Mouse (Mus musculus) brown adipose tissue, adult 24 weeks (tissue): Measurements from ENCODE around the gene Enah. TPM values are rescaled to one million over a fixed set of nuclear protein-coding genes. Genes with fewer than 3 reads are reported as not detected.

Source experiments
- H3K27ac ChIP-seq: fragments of 200-500 bp; replicated peaks from 2 replicates; pipeline ENCODE4 v1.5.1; 2012; ENCODE audit warnings: low read depth, mild to moderate bottlenecking, low read length
- H3K4me1 ChIP-seq: fragments of 200-500 bp; 2 replicates; pipeline ENCODE4 v1.6.1; 2012; ENCODE audit warnings: low read length, mixed read lengths; ENCODE audit not compliant: control insufficient read depth, insufficient read depth, insufficient read length
- H3K4me3 ChIP-seq: fragments of 200-500 bp; 2 replicates; pipeline ENCODE4 v1.5.1; 2012; ENCODE audit warnings: low read depth, mild to moderate bottlenecking, low read length, moderate library complexity; ENCODE audit not compliant: insufficient read depth
- polyA plus RNA-seq: library from polyadenylated mRNA; stranded (reverse); fragments of >200 nt; gene quantifications from 2 replicates; pipeline ENCODE4 v1.2.4, GENCODE M21; 2012; ENCODE audit not compliant: missing spikeins, insufficient read depth, insufficient read length

Gene Enah
- polyA plus RNA-seq, 1 experiment, result 8.0 TPM

DNA sequence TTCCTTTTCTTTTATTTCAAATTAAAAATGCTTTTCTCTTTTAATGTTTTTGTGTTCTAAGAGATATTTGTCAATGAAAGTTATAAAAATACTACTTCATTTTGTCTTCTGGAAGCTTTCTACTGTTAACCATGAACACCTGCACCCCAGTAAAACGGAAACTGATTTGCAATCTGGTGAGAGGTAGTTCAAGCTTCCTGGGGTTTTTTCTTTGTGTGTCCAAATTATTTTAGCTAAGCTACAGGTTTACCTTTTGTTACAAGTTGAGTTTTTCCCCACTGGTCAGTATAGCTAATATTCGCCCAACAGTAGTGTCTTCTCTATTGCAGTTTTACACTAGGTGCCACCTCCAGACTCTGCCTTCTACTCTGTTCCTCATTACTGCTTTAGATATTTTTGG is 62.1 kb downstream of the Enah start:
- H3K27ac ChIP-seq, result no peak overlapping the region
- no peak overlapping the region for H3K4me3 ChIP-seq
- H3K4me1 ChIP-seq, result no peaks in the 10 kb centered on the region; the same call in 1 of the 2 replicates

DNA sequence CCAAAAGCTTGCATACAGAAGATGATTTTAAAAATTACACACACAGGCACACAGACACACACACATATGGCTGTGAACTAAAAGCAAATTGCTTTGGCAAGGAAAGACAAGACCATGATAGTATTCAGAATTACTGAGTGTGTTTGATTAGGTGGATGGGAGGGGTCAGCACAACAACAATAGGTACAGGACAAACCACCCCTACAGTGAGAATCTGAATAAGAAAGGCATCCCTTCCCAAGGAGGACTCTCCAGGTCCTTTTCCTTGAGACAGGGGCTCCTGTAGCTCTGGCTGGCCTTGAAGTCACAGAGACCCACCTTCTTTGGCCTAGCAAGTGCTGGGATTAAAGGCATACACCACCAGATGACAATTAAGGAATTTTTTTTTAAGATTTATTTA is 66.2 kb downstream of the Enah start:
- no peak overlapping the region for H3K4me3 ChIP-seq
- H3K27ac ChIP-seq, result no peak overlapping the region
- no peaks in the 10 kb centered on the region for H3K4me1 ChIP-seq

DNA sequence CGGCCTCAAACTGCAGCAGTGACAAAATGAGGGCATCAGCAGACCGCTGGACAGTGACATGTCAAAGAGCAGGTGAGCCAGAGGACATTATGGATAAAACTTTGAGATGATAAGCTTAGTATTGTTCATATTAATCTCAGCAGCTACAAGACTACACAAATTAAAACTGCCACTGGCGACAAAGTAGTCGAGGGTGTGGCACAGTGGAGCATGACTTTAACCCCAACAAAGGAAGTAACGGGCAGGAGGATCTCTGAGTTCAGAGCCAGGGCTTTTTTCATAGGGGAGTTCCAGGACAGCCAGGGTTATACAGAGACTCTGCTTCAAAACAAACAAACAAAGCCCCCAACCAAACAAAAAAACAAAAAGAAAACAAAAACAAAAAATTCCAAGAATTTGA is 68.5 kb downstream of the Enah start:
- Histone ChIP-seq H3K4me1 (no peaks in the 10 kb centered on the region), H3K4me3 (no peak overlapping the region), H3K27ac (no peak overlapping the region)

DNA sequence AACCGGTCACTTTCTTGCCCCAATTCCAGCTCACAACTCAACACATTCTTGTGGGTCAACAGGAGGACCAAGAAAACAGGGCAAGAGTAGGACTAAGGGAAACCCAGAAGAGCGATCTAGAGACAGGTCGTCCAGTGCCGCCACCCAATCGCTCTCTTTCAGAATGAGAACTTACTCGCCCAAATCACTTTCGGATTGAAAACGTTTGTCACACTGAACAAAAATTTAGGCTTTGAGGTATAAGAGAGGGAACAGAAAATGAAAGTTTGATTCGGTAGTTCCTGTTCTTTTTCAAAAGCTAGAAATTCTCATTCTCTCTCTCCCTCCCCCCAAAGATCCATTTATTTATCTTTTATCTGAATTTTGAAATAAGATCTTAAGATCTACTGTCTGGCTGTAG is 69.1 kb downstream of the Enah start:
- no peaks in the 10 kb centered on the region for H3K4me1 ChIP-seq
- no peak overlapping the region for H3K27ac ChIP-seq
- H3K4me3 ChIP-seq, result no peak overlapping the region

DNA sequence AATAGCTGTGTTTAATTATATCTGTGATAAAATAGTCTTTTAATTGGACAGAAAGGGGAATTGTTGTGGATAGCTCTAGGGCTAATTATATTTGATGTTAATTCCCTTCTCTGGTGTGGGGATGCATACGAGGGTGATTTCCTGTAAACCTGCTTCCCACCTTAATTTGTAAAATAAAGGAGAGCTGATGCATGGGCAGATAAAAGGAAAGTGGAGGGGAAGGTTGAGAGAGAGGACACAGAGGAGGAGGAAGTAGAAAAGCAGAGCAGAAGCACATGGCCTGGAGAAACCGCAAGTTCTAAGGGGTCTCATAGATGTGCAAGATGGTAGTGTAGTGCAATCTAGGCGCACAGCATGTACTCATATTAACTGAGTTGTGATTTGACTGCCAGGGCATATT is 71.6 kb downstream of the Enah start:
- no peak overlapping the region for H3K4me3 ChIP-seq
- H3K4me1 ChIP-seq, result no peaks in the 10 kb centered on the region
- H3K27ac ChIP-seq, result no peak overlapping the region

DNA sequence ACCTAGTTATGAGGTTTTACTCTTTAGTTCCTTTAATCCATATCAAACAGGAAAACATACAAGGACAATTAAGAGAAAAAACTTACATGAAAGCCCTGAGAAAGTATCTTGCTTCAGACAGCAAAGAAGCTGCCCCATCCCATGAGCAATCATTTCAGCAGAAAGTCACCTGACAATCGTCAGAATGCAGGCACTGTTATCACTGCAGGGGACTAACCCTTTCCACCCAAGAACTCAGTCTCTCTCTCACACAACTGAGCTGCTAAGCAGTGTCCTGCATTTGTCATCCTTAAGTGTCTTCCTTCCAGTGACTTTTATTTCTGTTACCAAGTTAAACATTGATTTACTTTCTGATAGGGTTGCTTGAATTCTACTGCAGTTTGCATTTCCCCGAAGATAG is 82.7 kb downstream of the Enah start:
- H3K4me3 ChIP-seq, result no peak overlapping the region
- H3K4me1 ChIP-seq, result no peaks in the 10 kb centered on the region
- no peak overlapping the region for H3K27ac ChIP-seq

DNA sequence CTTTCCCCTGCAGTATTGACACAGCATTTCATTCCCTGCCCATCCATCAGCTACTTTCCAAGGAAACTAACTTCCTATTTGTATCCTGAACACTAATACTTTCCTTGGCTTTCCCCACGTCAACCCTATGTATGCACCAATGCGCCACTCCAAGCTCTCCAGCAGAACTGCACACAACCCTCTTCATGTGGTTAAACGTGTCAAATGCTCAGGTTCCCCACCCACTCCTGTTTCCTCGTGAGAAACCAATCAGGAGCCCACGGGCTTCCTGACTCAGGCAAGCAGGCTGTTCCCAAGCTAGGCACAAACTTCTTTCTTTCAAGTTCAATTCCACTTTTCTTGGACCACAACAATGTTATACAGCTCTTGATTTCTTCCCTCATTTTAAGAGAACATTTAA is 91.4 kb downstream of the Enah start:
- Histone ChIP-seq H3K4me1 (no peaks in the 10 kb centered on the region), H3K27ac (no peak overlapping the region), H3K4me3 (no peak overlapping the region)

DNA sequence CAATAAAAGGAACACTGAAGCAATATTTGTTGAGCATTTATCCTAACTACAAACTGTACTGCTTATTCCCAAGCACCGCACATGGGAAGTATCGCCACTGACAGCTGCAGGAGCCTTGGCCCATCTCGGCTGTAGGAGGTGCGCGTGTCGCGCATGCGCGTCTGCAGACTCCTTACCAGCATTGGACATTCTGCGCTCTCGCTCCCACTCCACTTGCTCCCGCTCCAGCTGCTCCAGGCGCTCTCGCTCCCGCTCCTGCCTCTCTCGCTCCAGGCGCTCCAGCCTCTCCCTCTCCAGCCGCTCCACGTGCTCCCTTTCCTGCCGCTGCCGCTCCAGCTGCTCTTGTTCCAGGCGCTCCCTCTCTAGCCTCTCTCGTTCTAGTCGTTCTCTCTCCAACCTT is 96.4 kb downstream of the Enah start:
- Histone ChIP-seq H3K4me1 (no peaks in the 10 kb centered on the region), H3K27ac (no peak overlapping the region), H3K4me3 (peak overlapping the region; percentile 12; the same call in 1 of the 2 replicates)

DNA sequence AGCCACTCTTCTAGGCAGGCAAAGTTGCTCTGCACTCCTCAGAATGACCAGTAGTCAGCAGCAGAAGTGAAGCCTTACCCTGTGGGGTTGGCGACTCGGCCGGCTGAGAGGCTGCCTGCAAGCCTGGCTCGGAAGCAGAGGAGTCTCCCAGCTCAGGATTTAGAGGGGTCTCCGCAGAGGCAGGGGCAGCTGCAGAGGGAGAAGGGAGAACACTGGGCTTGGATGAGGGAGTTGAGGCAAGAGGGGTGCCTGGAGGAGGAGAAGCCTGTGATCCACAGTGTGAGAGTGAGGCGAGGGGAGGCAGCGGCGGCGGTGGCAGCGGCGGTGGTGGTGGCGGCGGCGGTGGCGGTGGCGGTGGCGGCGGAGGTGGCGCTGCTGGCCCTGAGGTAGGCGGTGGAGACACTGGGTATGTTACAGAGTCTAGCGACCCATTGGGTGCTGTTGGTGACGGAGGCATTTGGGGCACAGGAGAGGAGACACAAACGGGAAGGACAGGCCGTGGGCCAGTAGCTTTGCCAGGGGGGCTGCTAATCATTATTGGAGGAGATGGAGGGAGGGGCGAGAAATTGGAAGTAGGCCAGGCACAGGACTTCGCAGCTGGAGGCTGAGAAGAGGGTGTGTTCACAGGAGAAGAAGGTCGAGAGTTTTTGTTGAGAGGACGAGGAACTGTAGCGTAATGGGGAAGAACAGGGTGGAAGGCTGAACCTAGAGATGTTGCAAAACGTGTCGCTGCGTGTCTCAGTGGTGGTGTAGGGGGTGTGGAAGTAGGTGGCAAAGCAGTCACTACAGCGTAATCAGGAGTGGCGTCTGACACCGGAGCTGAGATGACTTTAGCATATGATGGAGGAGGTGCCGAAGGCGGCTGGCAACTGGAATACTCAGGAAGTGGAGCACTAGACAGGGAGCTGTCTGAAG is 98.0 kb downstream of the Enah start:
- Histone ChIP-seq H3K4me1 (no peaks in the 10 kb centered on the region), H3K4me3 (peak overlapping the region; percentile 47), H3K27ac (no peak overlapping the region)

DNA sequence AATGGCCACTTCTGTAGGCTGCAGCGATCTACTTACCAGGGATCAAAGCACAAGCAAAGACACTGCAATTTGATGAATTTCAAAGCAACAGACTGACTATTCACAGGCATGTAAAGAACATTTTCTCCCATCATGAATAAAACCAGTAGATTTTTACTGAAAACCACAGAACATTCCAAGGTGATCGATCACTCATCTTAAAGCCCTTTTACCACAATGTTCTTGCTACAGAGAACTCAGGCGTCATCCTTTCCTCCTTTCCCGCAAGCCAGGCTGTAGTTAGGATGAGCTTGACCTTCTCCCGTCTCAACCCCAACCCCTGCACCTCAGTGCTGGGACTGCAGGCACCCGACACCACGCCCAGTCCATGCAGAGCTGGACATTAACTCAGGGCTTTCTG is 107.9 kb downstream of the Enah start:
- H3K4me3 ChIP-seq, result no peak overlapping the region
- no peaks in the 10 kb centered on the region for H3K4me1 ChIP-seq
- H3K27ac ChIP-seq, result no peak overlapping the region

DNA sequence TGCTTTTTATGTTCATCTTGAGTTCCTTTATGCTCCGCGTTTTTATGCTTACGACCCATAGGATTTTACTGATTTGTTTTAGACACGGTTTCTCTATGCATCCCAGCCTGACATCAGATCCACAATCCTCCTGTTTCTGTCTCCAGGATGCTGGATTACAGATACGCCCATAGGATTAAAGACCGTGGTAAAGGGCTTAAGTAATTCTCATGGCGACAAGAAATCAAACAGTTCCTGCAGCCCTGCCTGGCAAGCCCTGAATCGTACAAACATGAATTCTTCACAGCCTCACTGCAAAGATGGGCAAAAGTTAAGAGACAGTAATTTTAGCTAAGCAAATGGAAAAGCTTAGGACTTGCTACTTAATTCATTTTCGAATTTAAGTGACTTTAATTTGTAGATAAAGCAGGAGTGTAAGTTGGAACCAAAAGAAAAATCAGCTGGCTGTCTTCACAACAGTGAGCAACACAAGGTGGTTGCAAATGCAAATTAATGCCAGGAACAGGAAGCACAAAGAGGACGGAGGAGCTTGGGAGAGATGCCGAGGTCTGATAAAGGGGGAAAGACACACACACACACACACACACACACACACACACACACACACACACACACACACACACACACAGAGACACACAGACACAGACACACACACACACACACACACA is 118.0 kb downstream of the Enah start:
- Histone ChIP-seq H3K27ac (no peak overlapping the region), H3K4me1 (no peaks in the 10 kb centered on the region), H3K4me3 (no peak overlapping the region)

DNA sequence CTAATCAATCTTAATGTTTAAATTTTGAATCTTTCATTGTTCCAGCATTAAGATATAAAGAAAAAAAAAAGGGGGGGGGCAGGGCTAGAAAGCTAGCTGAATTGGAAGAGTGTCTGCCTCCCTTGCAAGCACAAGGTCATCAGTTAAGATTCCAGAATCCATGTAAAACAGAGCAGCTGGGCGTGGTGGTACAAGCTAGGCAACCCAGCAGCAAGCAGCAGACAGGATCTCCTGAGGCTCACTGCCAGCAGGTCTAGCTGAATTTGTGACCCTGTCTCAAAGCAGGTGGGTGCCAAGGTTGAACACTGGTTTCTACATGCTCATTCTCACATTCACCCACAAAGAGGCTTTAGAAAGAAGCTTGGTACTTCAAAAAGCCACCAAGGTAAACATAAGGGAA is 118.9 kb downstream of the Enah start:
- Histone ChIP-seq H3K4me1 (no peaks in the 10 kb centered on the region), H3K27ac (no peak overlapping the region), H3K4me3 (no peak overlapping the region)

DNA sequence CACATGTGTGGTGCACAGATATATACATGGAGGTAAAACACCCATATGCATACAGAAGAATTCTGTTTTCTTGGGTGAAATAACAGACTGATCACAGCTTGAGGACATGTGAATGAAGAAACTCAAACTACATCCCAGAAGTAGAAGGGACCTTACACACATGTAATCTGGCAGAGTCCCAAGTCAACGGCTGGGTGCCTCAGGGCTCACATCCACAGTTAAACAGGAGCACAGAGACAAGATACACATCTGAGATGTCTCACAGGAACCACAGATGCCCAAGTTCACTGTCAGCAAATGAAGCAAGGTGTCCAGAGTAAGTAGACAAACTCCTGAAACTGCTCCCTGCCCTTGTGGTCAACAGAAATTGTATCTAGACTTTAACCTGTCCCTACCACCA is 120.8 kb downstream of the Enah start:
- no peaks in the 10 kb centered on the region for H3K4me1 ChIP-seq
- H3K4me3 ChIP-seq, result no peak overlapping the region
- H3K27ac ChIP-seq, result no peak overlapping the region

DNA sequence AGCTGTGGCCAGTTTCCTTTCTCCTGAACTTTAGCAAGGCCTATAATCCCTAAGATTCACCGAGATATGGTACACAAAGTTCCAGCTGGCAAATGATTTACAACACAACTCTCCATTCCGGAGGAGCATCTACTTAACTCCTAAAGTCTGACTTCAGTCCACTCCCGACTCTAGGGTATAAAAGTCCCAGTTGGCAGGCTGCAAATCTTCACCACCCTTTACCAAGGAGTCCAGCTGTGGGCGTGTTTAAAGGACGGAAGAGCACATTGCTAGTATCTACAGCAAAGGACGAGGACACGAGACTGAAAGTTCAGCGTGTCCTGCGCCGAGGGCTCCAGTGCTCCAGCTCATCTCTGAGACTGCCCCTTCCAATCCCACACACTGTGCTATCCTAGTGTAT is 122.8 kb downstream of the Enah start:
- H3K27ac ChIP-seq, result no peak overlapping the region
- H3K4me1 ChIP-seq, result no peaks in the 10 kb centered on the region
- no peak overlapping the region for H3K4me3 ChIP-seq

DNA sequence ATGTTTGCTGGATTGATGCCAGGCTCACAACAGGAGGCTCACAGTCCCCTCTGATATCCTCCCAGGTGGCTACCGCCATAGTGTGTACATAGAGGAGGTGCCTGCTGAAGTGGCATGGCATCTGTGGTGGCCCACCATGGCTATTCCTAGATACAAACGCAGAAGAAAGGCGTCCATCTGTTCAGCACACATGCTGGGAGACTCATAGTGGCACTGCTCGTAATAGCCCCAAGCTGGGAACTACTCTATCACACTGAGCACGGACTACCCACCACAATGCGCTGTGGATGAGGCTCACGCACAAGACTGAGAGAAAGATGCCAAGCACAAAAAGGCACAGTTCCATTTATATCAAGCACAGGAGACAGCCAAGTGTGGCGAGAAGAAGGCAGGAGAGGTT is 126.1 kb downstream of the Enah start:
- Histone ChIP-seq H3K4me1 (no peaks in the 10 kb centered on the region), H3K27ac (no peak overlapping the region), H3K4me3 (no peak overlapping the region)

DNA sequence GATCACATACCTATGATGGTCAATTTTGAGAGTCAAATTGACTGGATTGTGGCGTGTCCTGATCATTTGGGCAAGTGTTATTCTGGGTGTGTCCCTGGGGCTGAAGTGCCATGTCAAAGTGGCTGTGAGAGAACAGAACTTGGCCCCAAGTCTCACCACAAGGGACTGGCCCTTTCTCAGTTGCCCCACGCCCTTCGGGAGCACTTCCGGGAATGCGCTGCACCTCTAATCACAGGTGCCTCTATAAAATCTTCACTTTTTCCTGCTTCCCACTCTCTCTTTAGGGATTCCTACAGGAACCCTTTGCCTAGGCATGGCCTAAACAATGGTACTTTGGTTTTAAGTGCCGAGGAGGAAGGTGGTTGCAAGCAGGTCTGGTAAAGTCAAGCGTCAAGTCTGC is 130.1 kb downstream of the Enah start:
- Histone ChIP-seq H3K27ac (no peak overlapping the region), H3K4me1 (no peaks in the 10 kb centered on the region), H3K4me3 (no peak overlapping the region)
